Comparison of ENCODE assay signal across 8 mouse cellular contexts in the genomic region with DNA sequence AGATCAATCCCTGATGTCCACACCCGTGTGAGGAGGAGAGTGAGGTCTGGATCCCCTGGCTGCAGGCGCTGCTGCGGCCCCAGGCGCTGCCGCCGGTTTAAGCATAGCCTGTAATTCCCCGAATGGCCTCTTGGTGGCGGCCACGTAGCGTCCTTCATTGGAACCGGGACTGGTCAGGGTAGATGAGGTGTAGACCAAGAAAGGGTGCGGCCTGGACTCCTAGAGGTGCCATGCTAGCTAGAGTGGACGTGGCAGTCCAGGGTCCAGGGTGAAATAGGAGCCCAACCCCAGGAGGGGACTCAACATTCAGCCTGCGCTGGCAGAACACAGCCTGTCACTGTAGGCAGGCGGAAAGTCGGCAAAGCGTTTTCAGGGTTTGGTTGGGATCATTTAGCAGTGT. TPM values are rescaled to one million over a fixed set of nuclear protein-coding genes. Genes with fewer than 3 reads are reported as not detected.
DNase-seq lines count a peak whose midpoint lies in the region; ATAC-seq lines count a peak whose summit lies in the region.

No protein-coding gene starts in this region.

- intact Hi-C loops in left cerebral cortex, postnatal 14 days (cut with DNase I), result loop anchor here (5.0 to 10.0 kb wide), 3 partner anchors 57 to 259 kb away; a partner anchor contains a TSS

- H3K27me3 ChIP-seq in intestine, embryonic 15.5 days (replicated peaks), result no peaks in the 10 kb centered on the region

- no peak overlapping the region for H3K9ac ChIP-seq in intestine, embryonic 15.5 days

- no peak overlapping the region for H3K27ac ChIP-seq in intestine, embryonic 15.5 days

- ATAC-seq in intestine, embryonic 15.5 days, result peak; percentile 73
- peak; percentile 50 for ATAC-seq in megakaryocyte-erythroid progenitor cell, adult 5-6 weeks (replicated peaks; ENCODE audit: low FRiP score, low TSS enrichment, poor library complexity, severe bottlenecking)

- H3K4me1 ChIP-seq in intestine, embryonic 15.5 days (replicated peaks), result peaks cover 18% of the 10 kb centered on the region

- DNase-seq in adrenal gland, adult 18-20 months (ENCODE audit: low spot score in 2 of 2), result peak; percentile 92 to 93
- DNase-seq in embryo, embryonic 10.5 days (ENCODE audit: low spot score), result peak; percentile 92
- peak; percentile 81 for DNase-seq in gastrocnemius, postnatal 25 days
- DNase-seq in left cerebral cortex, postnatal 14 days (ENCODE audit: low spot score in 2 of 2), result peak; percentile 77 to 88
- peak; percentile 54 to 73 for DNase-seq in right cerebral cortex, postnatal 36 days (ENCODE audit: low spot score in 2 of 2)
- peak; percentile 83 to 92 for DNase-seq in urinary bladder, postnatal 4 days (ENCODE audit: low spot score in 2 of 2)

- no peaks in the 10 kb centered on the region for H3K9me3 ChIP-seq in intestine, embryonic 15.5 days

- no peak overlapping the region for H3K4me3 ChIP-seq in intestine, embryonic 15.5 days (replicated peaks)

- H3K36me3 ChIP-seq in intestine, embryonic 15.5 days, result no peaks in the 10 kb centered on the region

- WGBS in intestine, embryonic 15.5 days, result 15% methylated on average over 17 of the region's 17 CpGs

- H3K4me2 ChIP-seq in intestine, embryonic 15.5 days (replicated peaks), result 0 out of 2 replicates have a peak overlapping the region, but pooled peaks have one; percentile 25

RNA-seq across cellular contexts. Expression of a gene that starts 14.9 kb away (rescaled TPM):
- 1 to 10 TPM in 1 of 2 experiments, under 1 TPM in 1; 0.96 to 3.0 TPM for total RNA-seq in adrenal gland, adult 18-20 months (2021)
- under 1 TPM in 1 of 2 experiments, not detected in 1; 0.31 TPM for total RNA-seq in gastrocnemius, postnatal 25 days (2021)
- 0.58 and 0.67 TPM in 2 replicates for polyA plus RNA-seq in intestine, embryonic 15.5 days (2015; fragmentation: Nextera tagmentation; extraction: Ambion mirVana)
- under 1 TPM; 0.17 to 0.18 TPM for total RNA-seq in left cerebral cortex, postnatal 14 days (2021)
- total RNA-seq in megakaryocyte-erythroid progenitor cell, adult 5-6 weeks (2014; fragmentation: Nextera tagmentation), result not detected in 2 replicates
- total RNA-seq in megakaryocyte-erythroid progenitor cell, adult 5-6 weeks (2017), result not detected in 2 replicates

RNA-seq across cellular contexts. Expression of a gene that starts 24.0 kb away (rescaled TPM):
- total RNA-seq in adrenal gland, adult 18-20 months (2021), result 100 to 1,000 TPM in 1 of 2 experiments, 10 to 100 TPM in 1; 97.2 to 106 TPM
- 1 to 10 TPM; 3.2 to 8.7 TPM for total RNA-seq in gastrocnemius, postnatal 25 days (2021)
- 79.1 and 90.1 TPM in 2 replicates for polyA plus RNA-seq in intestine, embryonic 15.5 days (2015; fragmentation: Nextera tagmentation; extraction: Ambion mirVana)
- 10 to 100 TPM; 19.2 to 22.3 TPM for total RNA-seq in left cerebral cortex, postnatal 14 days (2021)
- 16.9 and 27.2 TPM in 2 replicates for total RNA-seq in megakaryocyte-erythroid progenitor cell, adult 5-6 weeks (2014; fragmentation: Nextera tagmentation)
- total RNA-seq in megakaryocyte-erythroid progenitor cell, adult 5-6 weeks (2017), result 17.6 and 18.8 TPM in 2 replicates

RNA-seq across cellular contexts. Expression of a gene that starts 31.2 kb away (rescaled TPM):
- total RNA-seq in adrenal gland, adult 18-20 months (2021), result 100 to 1,000 TPM; 104 to 140 TPM
- total RNA-seq in gastrocnemius, postnatal 25 days (2021), result 100 to 1,000 TPM; 156 to 166 TPM
- 222 and 231 TPM in 2 replicates for polyA plus RNA-seq in intestine, embryonic 15.5 days (2015; fragmentation: Nextera tagmentation; extraction: Ambion mirVana)
- 10 to 100 TPM; 74.6 to 78.2 TPM for total RNA-seq in left cerebral cortex, postnatal 14 days (2021)
- 165 and 221 TPM in 2 replicates for total RNA-seq in megakaryocyte-erythroid progenitor cell, adult 5-6 weeks (2014; fragmentation: Nextera tagmentation)
- 151 and 192 TPM in 2 replicates for total RNA-seq in megakaryocyte-erythroid progenitor cell, adult 5-6 weeks (2017)

RNA-seq across cellular contexts. Expression of a gene that starts 33.9 kb away (rescaled TPM):
- 10 to 100 TPM; 46.6 to 57.8 TPM for total RNA-seq in adrenal gland, adult 18-20 months (2021)
- 10 to 100 TPM; 21.4 to 23.7 TPM for total RNA-seq in gastrocnemius, postnatal 25 days (2021)
- polyA plus RNA-seq in intestine, embryonic 15.5 days (2015; fragmentation: Nextera tagmentation; extraction: Ambion mirVana), result 135 and 142 TPM in 2 replicates
- 100 to 1,000 TPM in 1 of 2 experiments, 10 to 100 TPM in 1; 95.9 to 101 TPM for total RNA-seq in left cerebral cortex, postnatal 14 days (2021)
- 60.4 and 62.7 TPM in 2 replicates for total RNA-seq in megakaryocyte-erythroid progenitor cell, adult 5-6 weeks (2014; fragmentation: Nextera tagmentation)
- 18.5 and 18.8 TPM in 2 replicates for total RNA-seq in megakaryocyte-erythroid progenitor cell, adult 5-6 weeks (2017)

RNA-seq across cellular contexts. Expression of a gene that starts 35.3 kb away (rescaled TPM):
- total RNA-seq in adrenal gland, adult 18-20 months (2021), result 1 to 10 TPM in 1 of 2 experiments, under 1 TPM in 1; 0.42 to 1.1 TPM
- total RNA-seq in gastrocnemius, postnatal 25 days (2021), result 100 to 1,000 TPM in 1 of 2 experiments, 10 to 100 TPM in 1; 92.3 to 377 TPM
- polyA plus RNA-seq in intestine, embryonic 15.5 days (2015; fragmentation: Nextera tagmentation; extraction: Ambion mirVana), result not detected in 2 replicates
- not detected for total RNA-seq in left cerebral cortex, postnatal 14 days (2021)
- not detected in 2 replicates for total RNA-seq in megakaryocyte-erythroid progenitor cell, adult 5-6 weeks (2014; fragmentation: Nextera tagmentation)
- not detected in 2 replicates for total RNA-seq in megakaryocyte-erythroid progenitor cell, adult 5-6 weeks (2017)
